Mouse (Mus musculus): Measurements from ENCODE around the gene Gm17660. TPM values are rescaled to one million over a fixed set of nuclear protein-coding genes. Genes with fewer than 3 reads are reported as not detected.

The Gm17660 gene
- total RNA-seq, 2 experiments from 2014 or later: not detected

DNA sequence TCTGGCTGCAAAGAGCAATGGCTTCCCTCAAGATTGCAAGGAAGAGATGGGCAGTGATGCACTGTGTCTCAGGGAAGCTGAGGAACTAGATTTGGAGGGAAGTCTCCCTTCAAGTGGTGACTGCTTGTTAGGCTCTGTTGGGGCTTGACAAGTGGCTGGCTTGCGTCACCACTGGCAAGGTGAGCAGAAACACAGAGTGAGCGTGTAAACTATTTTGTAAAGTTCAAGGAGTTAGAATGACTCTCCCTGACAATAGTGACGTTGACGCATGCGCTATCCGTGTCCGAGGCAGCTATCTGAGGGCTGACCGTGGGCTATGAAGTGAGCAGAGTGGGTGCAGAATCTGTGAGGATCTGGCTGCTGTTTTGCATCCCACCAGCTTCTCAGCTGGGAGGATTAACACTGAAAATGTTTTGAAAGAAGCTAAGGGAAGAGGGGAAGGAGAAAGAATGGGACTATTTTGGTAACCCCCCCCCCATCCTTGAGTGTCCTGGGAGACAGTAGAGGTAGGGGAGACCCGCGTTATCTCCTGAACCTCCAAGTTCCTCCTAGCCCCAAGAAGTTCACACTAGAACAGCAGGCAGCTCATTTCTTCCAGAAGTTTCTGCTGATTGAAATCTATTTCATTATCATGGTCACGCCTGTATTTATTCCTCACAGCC, 18.1 kb upstream of the Gm17660 start:
- no peak for ATAC-seq (replicated peaks; ENCODE audit: low FRiP score, low TSS enrichment, poor library complexity, severe bottlenecking)

DNA sequence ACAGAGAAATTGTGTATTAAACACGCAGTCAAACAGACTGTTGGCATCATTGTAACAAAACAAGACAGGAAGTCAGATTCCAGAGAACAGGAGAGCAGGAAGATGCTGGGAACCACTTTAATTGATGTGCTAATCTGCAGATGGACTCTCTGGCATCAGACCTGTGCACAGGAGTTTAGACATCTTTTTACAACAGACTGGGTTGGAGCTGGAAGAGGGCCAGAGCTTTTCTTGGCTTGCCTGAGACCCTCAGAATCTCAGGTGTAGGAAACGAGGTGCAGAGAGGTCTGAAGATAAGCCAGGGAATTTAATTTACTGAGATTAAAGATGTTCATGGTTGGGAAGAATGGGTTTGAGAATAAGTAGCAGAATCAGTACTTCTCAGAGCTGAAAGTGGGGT, 12.3 kb upstream of the Gm17660 start:
- ATAC-seq (replicated peaks; ENCODE audit: low FRiP score, low TSS enrichment, poor library complexity, severe bottlenecking): no peak

DNA sequence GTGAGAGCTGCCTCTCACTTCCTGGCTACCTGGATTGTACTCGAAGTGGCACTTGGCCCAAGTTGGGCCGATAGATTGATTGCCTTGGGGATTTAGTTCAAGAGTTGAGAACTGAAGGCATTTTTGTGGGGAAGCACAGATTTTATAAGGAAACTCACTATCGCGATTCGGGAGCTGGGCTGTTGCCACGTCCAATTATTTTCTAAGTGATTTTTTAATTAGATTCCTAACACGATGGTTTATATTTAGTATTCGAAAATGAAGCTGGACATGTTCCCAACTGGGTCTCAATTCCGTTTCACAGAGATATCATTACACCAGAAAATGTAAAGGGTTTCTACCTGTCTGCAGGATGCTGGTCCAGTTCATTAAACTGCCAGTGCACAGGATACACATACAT, 8.0 kb upstream of the Gm17660 start:
- ATAC-seq (replicated peaks; ENCODE audit: low FRiP score, low TSS enrichment, poor library complexity, severe bottlenecking): no peak

DNA sequence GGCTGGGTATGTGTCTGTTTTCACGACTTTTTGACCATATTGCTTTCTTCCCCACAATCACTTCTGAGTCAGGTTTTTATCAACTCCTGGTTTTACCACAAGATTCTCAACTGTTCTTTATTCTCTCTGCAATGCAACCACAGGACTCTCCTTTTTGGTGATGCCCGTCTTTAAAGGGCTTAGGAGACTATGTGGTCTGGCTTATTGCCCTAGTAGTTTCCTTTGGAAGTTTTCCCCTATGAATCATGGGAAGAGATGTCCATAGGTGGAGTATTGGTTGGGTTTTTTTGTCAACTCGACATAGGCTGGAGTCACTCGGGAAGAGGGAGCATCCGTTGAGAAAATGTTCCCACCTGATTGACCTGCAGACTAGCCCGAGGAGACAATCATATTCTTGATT, 3.3 kb upstream of the Gm17660 start:
- no peak for ATAC-seq (replicated peaks; ENCODE audit: low FRiP score, low TSS enrichment, poor library complexity, severe bottlenecking)

DNA sequence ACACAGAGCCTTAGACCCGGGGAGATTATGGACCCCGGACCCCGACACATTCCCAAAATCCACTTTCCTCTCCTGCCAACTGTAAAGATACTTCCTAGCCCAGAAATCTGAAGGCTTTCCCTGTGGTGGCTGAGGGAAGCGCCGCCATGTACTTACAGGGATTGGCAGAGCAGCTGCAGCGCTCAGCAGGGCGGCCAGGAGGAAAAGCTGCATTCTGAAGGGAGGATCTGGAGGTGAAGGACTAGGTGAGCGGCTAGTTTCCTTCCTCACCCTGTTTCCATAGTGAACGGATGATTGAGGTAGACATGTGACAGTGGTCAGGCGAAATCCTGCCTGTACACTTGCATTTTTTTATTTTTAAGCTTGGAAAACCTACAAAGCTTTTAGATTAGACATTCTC, 1.0 kb downstream of the Gm17660 start:
- no peak for ATAC-seq (replicated peaks; ENCODE audit: low FRiP score, low TSS enrichment, poor library complexity, severe bottlenecking)

DNA sequence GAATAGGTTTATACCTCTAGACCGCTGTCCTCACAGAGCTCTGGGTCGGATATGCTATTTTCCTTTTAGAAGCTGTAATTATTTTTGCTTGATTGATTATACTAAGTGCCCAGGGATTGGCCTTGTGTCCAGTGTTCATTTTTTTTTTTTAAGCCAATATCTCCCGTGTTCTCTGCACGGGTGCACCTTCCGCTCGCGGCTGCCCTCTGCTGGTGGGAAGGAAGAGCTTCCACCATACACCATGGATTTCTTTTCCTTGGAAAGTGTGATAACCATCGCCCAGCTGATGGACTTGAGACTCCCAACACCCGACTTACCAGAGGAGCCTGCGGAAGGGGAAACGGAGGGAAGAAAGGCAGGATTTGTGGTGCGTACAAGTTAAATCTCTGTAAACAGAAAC, 3.0 kb downstream of the Gm17660 start:
- ATAC-seq (replicated peaks; ENCODE audit: low FRiP score, low TSS enrichment, poor library complexity, severe bottlenecking): peak; percentile 80

DNA sequence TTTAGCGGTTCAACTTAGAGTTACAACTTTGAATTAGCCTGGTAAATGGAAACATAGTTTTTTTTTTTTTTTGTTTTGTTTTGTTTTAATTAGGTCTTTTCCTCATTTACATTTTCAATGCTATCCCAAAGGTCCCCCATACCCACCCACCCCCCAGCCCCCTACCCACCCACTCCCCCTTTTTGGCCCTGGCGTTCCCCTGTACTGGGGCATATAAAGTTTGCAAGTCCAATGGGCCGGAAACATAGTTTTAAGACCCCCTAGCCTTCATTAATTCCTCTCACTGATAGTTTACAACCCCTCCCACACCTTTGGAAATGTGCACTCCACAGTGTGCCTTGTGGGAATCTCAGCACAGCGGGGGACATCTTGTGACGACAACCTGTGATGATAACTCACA, 3.8 kb downstream of the Gm17660 start:
- no peak for ATAC-seq (replicated peaks; ENCODE audit: low FRiP score, low TSS enrichment, poor library complexity, severe bottlenecking)

DNA sequence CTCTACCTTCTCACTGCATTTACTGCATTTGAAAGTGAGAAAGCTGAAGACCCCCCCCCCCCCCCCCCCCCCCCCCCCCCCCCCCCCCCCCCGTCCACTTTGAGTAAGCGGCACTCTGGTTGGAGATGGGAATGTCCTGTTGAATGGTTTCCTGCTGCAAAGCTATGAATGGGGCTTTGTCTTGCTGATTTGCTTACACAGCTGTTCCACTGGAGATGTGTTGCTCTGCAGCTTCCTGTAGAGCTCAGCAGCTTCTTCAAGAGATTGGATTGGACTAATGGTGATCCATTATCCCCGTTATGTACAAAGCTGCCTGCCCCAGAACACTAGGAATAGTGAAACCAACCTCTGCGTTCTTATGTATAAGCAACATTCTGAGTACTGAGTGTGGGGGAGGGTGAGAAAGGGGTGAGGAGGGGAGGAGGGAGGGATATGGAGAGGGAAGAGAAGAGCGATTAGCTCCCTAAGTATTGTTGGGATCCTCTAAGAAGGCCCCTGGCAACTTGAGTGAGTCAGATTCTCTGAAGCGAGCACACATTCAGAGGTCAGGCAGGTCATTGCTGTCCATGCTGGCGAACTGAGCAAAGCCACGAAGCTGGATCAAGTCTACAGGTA, 5.0 kb downstream of the Gm17660 start:
- no peak for ATAC-seq (replicated peaks; ENCODE audit: low FRiP score, low TSS enrichment, poor library complexity, severe bottlenecking)

DNA sequence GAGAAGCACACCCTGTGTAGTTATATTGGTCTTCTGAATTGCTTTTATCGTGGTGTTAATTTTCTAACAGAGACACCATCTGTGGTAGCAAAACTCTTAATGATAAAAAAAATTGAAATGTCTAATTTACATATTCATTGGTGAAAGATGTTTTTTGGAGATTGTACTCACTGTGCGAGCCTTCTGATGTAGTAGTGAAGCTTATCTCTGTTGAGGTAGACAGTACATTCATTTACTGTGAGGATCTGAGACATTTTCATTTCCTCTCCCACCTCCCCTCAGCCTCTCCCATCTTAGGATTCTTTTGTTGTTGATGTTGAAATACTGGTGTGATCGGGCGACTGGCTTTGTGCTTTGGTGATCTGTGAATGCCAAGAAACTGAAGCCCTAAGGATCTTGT, 6.4 kb downstream of the Gm17660 start:
- peak; percentile 65 for ATAC-seq (replicated peaks; ENCODE audit: low FRiP score, low TSS enrichment, poor library complexity, severe bottlenecking)

DNA sequence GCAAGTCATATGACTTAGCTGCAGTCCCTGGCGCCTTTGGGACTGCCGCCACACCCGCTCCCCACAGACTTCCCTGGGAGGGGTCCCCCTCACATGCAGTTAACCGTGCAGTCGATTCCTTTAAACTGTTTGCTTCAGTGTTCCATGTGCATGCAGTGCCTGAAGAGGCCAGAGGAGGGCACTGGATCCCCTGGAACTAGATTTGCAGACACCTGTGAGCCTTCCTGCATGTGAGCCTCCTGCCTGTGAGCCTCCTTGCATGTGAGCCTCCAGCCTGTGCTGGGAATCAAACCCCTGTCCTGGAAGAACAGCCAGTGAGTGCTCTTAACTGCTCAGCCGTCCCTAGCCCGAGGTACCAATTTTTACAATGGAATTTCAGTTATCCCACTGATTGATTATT, 8.7 kb downstream of the Gm17660 start:
- peak; percentile 90 for ATAC-seq (replicated peaks; ENCODE audit: low FRiP score, low TSS enrichment, poor library complexity, severe bottlenecking)

DNA sequence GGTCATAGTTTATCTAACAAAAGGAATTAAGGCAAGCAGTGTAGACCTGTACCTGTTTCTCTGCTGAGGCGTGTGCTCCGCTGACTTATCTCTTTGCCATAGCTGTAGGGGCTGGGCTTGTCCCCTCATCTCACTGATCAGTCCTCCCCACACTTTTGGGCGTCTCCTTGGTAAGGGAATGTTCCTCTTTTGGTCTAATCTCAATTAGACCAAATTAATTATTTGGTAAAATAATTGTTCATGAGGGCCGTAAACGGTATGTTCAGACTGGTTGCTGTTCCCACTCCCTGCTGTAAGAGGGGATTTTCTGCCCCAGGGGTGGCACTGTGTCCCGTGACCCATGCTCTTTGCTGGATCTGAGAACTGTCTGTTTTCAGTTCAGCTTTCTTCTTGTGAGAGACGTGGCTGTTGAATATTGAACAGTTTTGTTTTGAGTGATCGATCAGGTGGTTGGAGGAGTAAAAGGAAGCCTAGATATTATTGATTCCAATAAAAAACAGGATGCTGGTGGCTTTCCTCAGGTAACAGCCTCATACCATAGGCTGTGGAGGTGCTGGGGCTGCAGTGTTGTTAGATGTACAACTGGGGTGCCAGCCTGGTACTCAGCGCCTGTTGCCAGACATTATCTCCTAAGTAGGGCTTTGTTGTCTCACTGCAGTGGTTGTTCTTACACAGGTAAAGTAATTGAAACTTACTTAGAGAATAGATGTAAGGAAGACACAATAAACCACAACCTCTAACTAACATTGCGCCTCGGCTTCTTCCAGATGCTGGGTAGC, 14.4 kb downstream of the Gm17660 start:
- peak; percentile 92 for ATAC-seq (replicated peaks; ENCODE audit: low FRiP score, low TSS enrichment, poor library complexity, severe bottlenecking)

DNA sequence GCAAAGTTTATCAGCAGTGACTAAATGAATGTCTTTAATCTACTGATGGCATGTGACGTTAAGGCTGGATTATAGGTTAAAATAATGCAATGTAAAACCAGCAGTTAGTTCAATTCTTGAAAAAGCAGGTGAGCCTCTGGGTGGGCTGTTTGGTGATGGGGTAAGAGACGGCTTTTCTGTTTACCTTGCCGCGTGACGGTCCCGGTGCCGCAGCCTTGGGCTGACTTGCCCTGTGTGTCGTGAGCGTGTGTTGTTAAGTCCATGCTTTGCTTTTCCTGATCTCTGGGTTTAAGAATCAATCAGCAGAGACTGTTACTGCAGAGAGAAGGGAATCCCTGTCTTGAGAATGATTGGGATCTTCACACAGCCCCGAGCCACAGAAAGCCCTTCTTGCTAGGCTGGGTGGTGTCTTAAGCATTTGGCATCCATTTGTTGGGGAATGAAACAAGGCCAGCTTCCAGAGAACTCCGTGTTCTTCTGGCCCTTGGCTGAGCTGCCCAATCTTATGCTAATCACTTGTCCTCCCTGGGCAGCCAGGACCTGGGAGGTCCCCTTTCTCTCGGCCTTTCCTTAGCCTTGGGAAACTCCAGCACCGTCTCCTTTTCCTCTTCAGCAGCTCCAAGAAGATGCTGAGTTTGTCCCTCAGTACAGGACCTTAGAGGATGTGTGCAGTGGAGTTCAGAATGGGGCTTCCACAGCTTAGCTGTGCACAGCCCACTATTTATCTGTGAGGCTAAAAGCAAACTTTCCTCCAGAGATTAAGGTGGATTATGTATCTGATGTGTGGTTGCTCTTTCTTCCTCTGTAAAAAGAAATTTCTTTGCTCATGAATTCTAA, 15.3 kb downstream of the Gm17660 start:
- ATAC-seq (replicated peaks; ENCODE audit: low FRiP score, low TSS enrichment, poor library complexity, severe bottlenecking): peak; percentile 53

DNA sequence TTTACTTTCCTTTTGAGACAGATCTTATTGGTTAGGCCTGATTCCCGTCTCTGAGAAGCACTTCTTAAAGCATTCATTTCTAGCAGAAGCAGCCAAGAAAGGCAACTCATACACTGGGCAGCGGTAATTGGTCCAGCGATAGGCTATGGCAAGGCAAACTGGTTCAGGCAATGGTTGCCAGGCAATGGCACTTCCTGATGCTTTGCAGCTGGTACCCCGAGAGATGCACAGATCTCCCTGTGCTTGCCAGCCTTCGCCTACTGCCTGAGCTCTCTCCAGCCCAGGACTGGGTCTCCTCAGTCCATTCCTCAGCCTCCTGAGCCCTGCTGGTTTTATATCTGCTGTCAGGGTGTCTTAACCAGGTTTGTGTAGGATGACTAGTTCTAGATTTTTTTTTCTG, 17.0 kb downstream of the Gm17660 start:
- no peak for ATAC-seq (replicated peaks; ENCODE audit: low FRiP score, low TSS enrichment, poor library complexity, severe bottlenecking)

DNA sequence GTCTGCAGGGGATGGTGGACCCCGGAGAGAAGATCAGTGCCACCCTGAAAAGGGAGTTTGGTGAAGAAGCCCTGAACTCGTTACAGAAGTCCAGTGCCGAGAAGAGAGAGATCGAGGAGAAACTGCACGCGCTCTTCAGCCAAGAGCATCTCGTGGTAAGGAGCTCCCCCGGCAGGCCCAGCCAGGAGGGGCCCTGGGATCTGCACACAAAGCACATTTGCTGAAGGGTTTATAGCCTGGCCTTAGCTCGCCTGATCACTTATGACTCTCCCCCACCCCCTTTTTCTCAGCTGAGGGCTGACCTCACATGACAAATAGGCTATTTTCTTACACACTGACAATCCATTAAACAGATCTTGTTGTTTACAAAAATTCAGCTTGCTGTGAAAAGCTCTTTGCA, 17.8 kb downstream of the Gm17660 start:
- no peak for ATAC-seq (replicated peaks; ENCODE audit: low FRiP score, low TSS enrichment, poor library complexity, severe bottlenecking)

DNA sequence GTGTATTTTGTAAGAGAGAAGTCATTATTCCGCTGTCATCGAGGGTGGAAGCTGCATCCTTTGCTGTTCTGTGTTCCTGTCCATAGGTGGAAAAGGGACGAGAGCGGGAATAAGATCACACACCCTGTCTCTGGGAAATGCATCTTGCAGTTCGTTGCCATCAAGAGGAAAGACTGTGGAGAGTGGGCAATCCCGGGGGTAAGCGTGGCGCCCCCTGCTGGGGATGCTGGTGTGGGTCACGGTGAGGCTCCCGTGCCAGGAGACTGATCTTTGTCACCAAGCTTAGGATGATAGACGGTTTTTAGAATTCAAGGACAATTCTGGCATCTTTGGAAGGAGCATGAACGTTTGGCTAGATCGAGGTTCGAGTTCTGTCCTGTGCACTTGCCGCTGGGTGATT, 19.4 kb downstream of the Gm17660 start:
- ATAC-seq (replicated peaks; ENCODE audit: low FRiP score, low TSS enrichment, poor library complexity, severe bottlenecking): no peak

DNA sequence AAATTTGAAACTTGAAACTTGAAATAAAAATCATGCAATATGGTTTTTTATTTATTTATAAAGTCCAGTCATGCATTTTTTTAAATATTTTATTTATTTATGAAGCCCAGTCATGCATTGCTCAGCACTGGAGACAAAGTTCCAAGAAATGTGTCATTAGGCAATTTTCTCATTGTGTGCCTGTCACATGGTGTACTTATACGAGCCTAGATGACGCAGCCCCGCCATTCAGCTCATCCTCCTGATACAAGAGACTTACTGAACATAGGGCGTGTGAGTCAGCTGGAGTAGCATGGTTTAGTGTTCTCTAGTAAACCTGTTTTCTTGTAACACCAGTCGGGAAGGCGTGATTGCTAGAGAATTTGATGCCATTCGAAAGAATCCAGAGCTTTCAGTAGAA, 21.1 kb downstream of the Gm17660 start:
- ATAC-seq (replicated peaks; ENCODE audit: low FRiP score, low TSS enrichment, poor library complexity, severe bottlenecking): no peak

DNA sequence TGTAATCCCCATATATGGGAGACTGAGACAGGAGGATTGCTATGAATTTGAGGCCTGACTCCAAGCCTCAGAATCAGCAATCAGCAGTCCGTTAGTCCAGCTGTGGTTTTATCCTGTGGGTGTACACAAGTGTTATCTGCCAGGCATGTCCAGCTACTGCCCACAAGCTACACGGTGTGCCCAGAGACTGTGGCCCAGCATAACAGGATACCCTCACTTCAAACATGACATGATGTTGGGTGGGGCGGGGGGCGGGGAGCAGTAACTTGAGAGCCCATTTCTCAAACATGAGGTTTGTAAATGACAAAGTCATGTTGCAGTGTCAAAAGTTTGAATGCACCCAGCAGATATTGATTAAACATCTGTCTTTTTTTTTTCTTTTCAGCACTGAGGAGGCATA, 21.6 kb downstream of the Gm17660 start:
- ATAC-seq (replicated peaks; ENCODE audit: low FRiP score, low TSS enrichment, poor library complexity, severe bottlenecking): no peak

DNA sequence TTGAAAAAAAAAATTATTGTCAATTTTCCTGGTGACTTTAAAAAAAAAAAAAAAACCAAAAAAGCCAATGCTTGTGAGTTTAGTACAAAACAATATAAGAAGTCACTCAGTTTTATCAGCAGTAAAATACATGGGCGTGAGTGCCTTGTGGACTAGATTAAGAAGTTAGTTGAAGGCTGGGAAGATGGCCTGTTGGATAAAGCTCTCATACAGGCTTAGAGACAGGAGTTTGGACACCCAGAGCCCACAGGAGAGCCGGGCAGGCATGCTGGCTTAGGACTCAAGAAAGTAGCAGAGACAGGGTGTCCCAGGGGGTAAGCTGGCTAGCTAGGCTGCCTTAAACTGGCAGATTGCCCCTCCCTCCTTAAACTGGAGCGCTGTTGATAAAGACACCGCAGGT, 22.5 kb downstream of the Gm17660 start:
- peak; percentile 87 for ATAC-seq (replicated peaks; ENCODE audit: low FRiP score, low TSS enrichment, poor library complexity, severe bottlenecking)

DNA sequence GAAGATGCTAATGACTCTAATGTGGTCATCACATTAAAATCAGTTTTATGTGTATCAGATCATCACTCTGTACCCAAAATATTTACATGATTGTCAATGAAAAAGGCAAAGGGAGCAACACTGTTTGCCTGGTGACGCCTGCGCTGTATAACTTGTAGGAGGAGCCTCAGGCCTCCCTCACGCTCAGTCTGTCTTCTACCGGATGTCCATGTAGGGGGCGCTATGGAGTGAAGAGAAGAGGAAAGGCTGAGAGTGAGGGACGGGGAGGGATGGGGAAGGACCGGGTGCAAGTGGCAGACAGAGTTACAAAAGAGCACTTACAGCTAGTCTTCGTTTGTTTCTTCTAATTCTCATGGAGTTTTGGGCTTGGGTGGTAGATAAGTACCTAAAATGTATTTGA, 24.5 kb downstream of the Gm17660 start:
- peak; percentile 44; the same call in 1 of the 2 replicates for ATAC-seq (replicated peaks; ENCODE audit: low FRiP score, low TSS enrichment, poor library complexity, severe bottlenecking)

DNA sequence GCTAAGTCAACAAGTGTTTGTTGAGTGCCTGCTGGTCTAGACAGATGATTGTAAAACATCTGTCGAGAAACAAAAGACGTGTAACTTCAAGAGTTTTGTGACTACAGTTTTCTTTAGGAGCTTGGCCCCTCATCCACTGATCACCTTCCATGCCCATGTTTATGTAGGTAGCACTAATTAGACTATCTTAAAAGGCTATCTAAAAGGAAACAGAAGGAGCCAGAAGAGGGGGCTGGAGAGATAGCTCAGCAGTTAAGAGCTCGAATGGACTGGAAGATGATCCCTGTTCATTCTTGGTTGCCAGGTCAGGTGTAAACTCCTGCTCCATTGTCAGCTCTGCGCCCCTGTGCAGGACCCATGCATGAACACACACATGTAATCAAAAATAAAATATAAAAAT, 29.3 kb downstream of the Gm17660 start:
- peak; percentile 21; the same call in 1 of the 2 replicates for ATAC-seq (replicated peaks; ENCODE audit: low FRiP score, low TSS enrichment, poor library complexity, severe bottlenecking)
